Mouse (Mus musculus) intestine, postnatal 0 days (tissue): ENCODE data around the gene Kel. TPM values are rescaled to one million over a fixed set of nuclear protein-coding genes. Genes with fewer than 3 reads are reported as not detected.

ENCODE experiments used
- ATAC-seq: fragments of 200-750 bp; cut with Nextera tagmentation; 2 replicates; pipeline ENCODE4 v1.8.0; 2017; ENCODE audit warnings: mild to moderate bottlenecking, moderate TSS enrichment, moderate library complexity
- H3K27ac ChIP-seq: fragments of 300-500 bp; sonication (generic); 2 replicates; pipeline ENCODE4 v1.5.1; 2014; ENCODE audit warnings: mild to moderate bottlenecking, low read depth, low read length, moderate library complexity
- H3K27me3 ChIP-seq: fragments of 300-500 bp; sonication (generic); replicated peaks from 2 replicates; pipeline ENCODE4 v1.6.1; 2014; ENCODE audit warnings: low read length, mixed read lengths; ENCODE audit not compliant: control insufficient read depth, insufficient read depth
- H3K36me3 ChIP-seq: fragments of 300-500 bp; sonication (generic); 2 replicates; pipeline ENCODE4 v1.6.1; 2014; ENCODE audit warnings: mild to moderate bottlenecking, moderate library complexity; ENCODE audit not compliant: control insufficient read depth, insufficient read depth
- H3K4me1 ChIP-seq: fragments of 300-500 bp; sonication (generic); replicated peaks from 2 replicates; pipeline ENCODE4 v1.6.1; 2014; ENCODE audit warnings: antibody characterized with exemption, low read length, mixed read lengths; ENCODE audit not compliant: control insufficient read depth, insufficient read depth
- H3K4me2 ChIP-seq: fragments of 300-500 bp; sonication (generic); replicated peaks from 2 replicates; pipeline ENCODE4 v1.6.1; 2014; ENCODE audit warnings: low read depth, mild to moderate bottlenecking, moderate library complexity
- H3K4me3 ChIP-seq: fragments of 300-500 bp; sonication (generic); 2 replicates; pipeline ENCODE4 v1.5.1; 2014; ENCODE audit warnings: low read depth, low read length
- H3K9ac ChIP-seq: fragments of 300-500 bp; sonication (generic); 2 replicates; pipeline ENCODE4 v1.6.1; 2014; ENCODE audit warnings: mild to moderate bottlenecking, low read depth, low read length
- H3K9me3 ChIP-seq: fragments of 300-500 bp; sonication (generic); 2 replicates; pipeline ENCODE4 v1.6.1; 2016; ENCODE audit warnings: mixed run types; ENCODE audit not compliant: control insufficient read depth
- CTCF ChIP-seq: sonication (generic); IDR thresholded peaks from 2 replicates; pipeline ENCODE4 v1.5.1; 2016; ENCODE audit warnings: low read depth, mild to moderate bottlenecking, control low read depth, antibody characterized with exemption, moderate library complexity
- WGBS: fragments of 180-500 bp; shearing (Covaris S2); extraction: QIAGEN DNeasy Blood & Tissue Kit; methylation state at CpG from one replicate; pipeline ENCODE4 v1.1.7; 2014; 5-methylcytosine and 5-hydroxymethylcytosine counted together
- polyA plus RNA-seq: library from polyadenylated mRNA; unstranded; fragments of >200 nt; fragmentation: Nextera tagmentation; extraction: Ambion mirVana; gene quantifications from 2 replicates; pipeline ENCODE4 v1.2.1, GENCODE M21; 2015

The Kel gene
- polyA plus RNA-seq, 1 experiment from 2014 or later = 0.10 TPM

DNA sequence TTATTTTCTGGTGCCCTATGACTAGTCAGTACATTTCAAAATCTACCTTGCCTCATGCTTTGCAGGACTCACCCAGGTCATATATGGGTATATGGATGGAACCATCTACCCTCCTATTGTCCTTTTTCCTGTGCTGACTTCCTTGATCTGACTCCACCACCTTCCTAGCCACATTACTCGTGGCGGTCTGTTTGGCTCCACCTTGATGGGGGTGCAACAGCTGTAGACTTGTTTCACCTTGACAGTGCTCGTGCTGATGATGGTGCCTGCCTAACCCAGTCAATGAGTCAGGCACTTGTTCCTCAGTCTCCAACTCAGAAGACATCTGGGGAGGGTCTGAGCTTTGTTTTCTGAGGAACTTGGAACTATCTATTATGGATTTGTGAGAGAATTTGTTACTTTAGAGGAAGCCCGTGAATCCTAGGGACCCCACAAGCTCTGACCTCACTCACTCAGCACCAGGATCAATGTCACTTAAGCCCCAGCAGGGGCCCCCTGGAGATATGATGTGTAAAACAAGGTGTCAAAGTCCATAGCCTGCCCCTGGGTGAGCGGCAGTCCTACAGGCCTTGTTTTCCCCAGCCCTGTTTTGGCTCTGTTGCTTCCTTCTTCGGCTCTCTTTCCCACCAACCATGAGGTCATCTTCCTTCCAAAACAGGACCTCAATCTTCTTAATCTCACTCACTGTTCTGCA, 62.8 kb downstream of the Kel start:
- Histone ChIP-seq H3K9me3 (no peaks in the 10 kb centered on the region), H3K4me1 (0 out of 2 replicates have a peak, but pooled peaks cover 4% of the 10 kb centered on the region), H3K9ac (0 out of 2 replicates have a peak overlapping the region, but pooled peaks have one; percentile 24), H3K36me3 (no peaks in the 10 kb centered on the region), H3K27ac (peak overlapping the region; percentile 69), H3K4me2 (peak overlapping the region; percentile 56), H3K27me3 (no peaks in the 10 kb centered on the region), H3K4me3 (peak overlapping the region; percentile 30)
- peak; percentile 97 for ATAC-seq
- peak; percentile 10; the same call in 1 of the 2 replicates for TF ChIP-seq CTCF
- 36% methylated on average over 6 of the region's 6 CpGs for whole genome bisulfite sequencing

DNA sequence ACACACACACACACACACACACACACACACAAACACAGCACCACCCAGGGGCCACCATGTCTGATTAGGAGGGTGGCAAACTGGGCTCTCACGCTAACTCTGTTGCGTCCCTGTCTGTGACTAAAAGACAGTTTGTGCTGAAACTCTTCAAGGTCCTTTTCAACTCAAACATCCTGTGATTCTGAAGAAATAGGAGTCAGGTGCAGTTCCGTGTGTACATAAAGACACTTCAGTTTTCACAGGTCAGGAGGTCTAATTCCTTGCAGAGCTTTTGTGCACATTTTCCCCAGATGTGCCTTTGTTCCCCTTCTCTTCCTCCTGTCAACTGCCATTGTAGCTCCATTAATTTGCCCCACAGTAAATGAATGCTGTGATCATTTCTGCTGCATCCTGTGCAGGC, 63.7 kb downstream of the Kel start:
- no peaks in the 10 kb centered on the region for H3K36me3 ChIP-seq
- TF ChIP-seq CTCF = no peak
- H3K4me3 ChIP-seq = no peak overlapping the region
- 0 out of 2 replicates have a peak, but pooled peaks cover 4% of the 10 kb centered on the region for H3K4me1 ChIP-seq
- no peak overlapping the region for H3K4me2 ChIP-seq
- H3K9ac ChIP-seq = no peak overlapping the region
- peak overlapping the region; percentile 69 for H3K27ac ChIP-seq
- no peaks in the 10 kb centered on the region for H3K27me3 ChIP-seq
- no peaks in the 10 kb centered on the region for H3K9me3 ChIP-seq
- 63% methylated on average over 3 of the region's 3 CpGs for WGBS
- no peak for ATAC-seq

DNA sequence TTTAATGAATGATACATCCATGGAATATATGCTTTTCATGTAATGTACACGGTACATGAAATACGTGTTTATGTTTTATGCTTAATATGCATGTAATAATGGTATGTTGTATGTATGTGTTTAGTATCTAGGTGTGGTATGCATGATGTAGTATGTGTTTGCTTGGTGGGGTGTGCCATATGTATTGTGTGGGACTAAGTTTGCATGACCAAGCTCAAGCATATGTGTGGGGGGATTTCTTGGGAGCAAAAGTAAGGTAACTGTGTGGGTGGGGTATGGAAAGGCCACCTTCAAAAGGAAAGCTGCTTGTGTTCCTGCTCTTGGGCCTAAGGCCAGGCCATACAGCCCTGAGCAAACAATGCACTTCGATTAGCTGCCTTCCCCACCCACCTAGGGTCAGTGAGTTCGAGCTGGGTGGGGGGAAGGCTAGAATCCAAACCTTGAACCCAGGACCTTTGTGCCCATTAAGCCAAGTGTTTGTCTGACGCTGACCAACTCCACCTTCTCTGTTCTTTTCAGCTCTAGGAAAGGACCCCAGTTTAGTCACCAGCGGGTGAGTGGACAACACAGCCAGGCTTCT, 66.1 kb downstream of the Kel start:
- H3K9me3 ChIP-seq = no peaks in the 10 kb centered on the region
- no peak overlapping the region for H3K4me3 ChIP-seq
- H3K36me3 ChIP-seq = no peaks in the 10 kb centered on the region
- no peak for TF ChIP-seq CTCF
- 58% methylated on average over 6 of the region's 6 CpGs for WGBS
- no peak overlapping the region for H3K4me2 ChIP-seq
- H3K27me3 ChIP-seq = no peaks in the 10 kb centered on the region
- no peak for ATAC-seq
- H3K4me1 ChIP-seq = 0 out of 2 replicates have a peak, but pooled peaks cover 4% of the 10 kb centered on the region
- no peak overlapping the region for H3K9ac ChIP-seq
- H3K27ac ChIP-seq = no peak overlapping the region

DNA sequence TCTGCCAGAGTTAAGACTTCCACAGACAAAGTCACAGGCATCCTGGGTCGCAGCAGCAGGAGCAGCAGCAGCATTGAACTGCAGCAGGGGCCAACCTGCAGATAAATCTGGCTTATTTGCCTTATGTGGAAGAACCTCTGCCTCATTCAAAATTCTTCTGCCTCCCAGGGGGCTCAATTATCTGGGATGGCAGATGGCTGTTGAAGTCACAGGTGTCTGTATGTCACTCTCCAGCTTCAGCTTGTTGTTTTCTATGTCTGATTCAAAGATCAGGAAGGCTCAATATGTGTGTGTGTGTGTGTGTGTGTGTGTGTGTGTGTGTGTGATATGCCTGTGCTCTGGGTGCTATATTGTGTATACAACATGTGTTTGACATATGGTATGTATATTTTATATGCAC, 66.7 kb downstream of the Kel start:
- WGBS = 57% methylated on average over 1 of the region's 1 CpGs
- H3K9me3 ChIP-seq = no peaks in the 10 kb centered on the region

More for the DNA sequence above, 66.7 kb downstream of the Kel start:
- H3K9ac ChIP-seq = no peak overlapping the region
- H3K4me2 ChIP-seq = no peak overlapping the region
- TF ChIP-seq CTCF = no peak
- H3K27me3 ChIP-seq = no peaks in the 10 kb centered on the region
- 0 out of 2 replicates have a peak, but pooled peaks cover 4% of the 10 kb centered on the region for H3K4me1 ChIP-seq
- H3K27ac ChIP-seq = no peak overlapping the region
- H3K36me3 ChIP-seq = no peaks in the 10 kb centered on the region
- H3K4me3 ChIP-seq = no peak overlapping the region
- no peak for ATAC-seq

Other genes starting within 250 kb of the Kel start
- 13.5 and 13.7 TPM in 2 replicates for gene Prss1, start 245.4 kb downstream of the Kel start, polyA plus RNA-seq
- gene Prss2, start 182.6 kb downstream of the Kel start, polyA plus RNA-seq = 10.5 and 17.9 TPM in 2 replicates
- 2.7 and 2.8 TPM in 2 replicates for gene Ephb6, start 98.9 kb downstream of the Kel start, polyA plus RNA-seq
- 0.72 and 1.5 TPM in 2 replicates for gene Trpv6, start 67.9 kb downstream of the Kel start, polyA plus RNA-seq
- gene Trpv5, start 23.6 kb downstream of the Kel start, polyA plus RNA-seq = 0.23 and 0.60 TPM in 2 replicates
- 3.5 and 5.4 TPM in 2 replicates for gene Llcfc1, start 19.9 kb downstream of the Kel start, polyA plus RNA-seq
- gene Olfr459, start 70.8 kb upstream of the Kel start, polyA plus RNA-seq = 0.03 and 0.05 TPM in 2 replicates
- not detected in 2 replicates for gene Pip, start 143.2 kb upstream of the Kel start, polyA plus RNA-seq
- gene Sval2, start 148.7 kb upstream of the Kel start, polyA plus RNA-seq = not detected in 2 replicates
- 8.9 and 11.9 TPM in 2 replicates for gene Sval1, start 247.3 kb upstream of the Kel start, polyA plus RNA-seq